Mouse (Mus musculus): Measurements from ENCODE around the gene Eif4e.
"Not testable (repeated sequence)": the region's sequence is repeated elsewhere in the genome, so short reads cannot be mapped to it uniquely, and the experiment has no call there.

Eif4e gene

DNA sequence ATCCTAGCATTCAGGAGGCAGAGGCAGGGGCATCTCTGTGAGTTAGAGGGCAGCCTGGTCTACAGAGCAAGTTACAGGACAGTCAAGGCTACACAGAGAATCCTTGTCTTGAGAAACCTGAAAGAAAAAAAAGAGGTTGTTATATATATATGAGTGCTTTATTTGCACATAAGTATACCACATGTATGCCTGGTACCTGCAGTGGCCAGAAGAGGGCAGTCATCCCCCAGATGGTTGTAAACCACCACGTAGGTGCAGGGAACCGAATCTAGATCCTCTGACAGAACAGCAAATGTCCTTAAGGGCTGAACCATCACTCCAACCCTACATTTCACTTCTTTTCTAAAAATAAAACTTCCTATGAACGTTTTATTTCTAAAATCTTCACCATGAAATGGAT lies 8.1 kb upstream of the Eif4e start:
- DNase-seq (ENCODE audit: low spot score in 2 of 2): no peak

- no peak for DNase-seq (ENCODE audit: low spot score in 2 of 2)
These were observed 6.8 kb upstream of the Eif4e start for GRCm38 (mm10) chr3:138519218-138519617.

GRCm38 (mm10) chr3:138523956-138524355 lies 2.0 kb upstream of the Eif4e start:
- DNase-seq (ENCODE audit: low spot score in 2 of 2): no peak

GRCm38 (mm10) chr3:138525494-138525893 lies 485 bp upstream of the Eif4e start:
- DNase-seq (ENCODE audit: low spot score in 2 of 2): no peak

DNA sequence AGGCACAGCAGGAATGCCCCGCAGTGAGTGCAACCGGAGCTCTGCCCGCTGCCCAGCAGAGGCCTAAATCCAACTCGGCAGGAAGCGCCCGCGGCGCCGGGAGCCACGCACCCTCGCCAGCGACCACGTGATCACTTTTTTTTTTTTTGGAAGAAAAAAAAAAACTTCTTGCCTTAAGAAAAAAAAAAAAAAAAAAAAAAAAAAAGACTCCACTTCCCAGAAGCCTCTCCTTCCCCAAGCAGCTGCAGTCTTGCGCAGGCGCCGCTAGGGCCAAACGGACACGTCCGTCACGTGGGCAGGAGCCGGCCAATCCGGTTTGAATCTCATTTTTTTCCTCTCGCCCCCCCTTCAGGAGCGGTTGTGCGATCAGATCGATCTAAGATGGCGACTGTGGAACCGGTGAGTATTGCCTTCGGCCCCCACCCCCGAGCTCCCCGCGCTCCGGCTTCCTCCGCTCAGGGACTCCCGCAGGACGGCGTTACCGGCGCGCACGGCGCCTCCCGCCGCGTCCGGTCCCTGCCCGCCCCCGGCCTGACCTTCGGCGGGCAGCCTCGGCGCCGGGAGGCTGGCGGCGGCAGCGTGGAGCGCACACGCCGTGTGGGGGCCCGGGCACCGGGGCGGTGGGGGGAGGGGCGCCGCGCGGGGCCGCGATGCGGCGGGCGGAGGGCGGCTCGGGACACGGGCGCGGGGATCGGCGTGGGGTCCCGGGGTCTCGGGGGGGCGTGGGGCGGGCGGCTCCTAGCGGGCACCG lies 1.1 kb downstream of the Eif4e start:
- peak; percentile 96 to 98 for DNase-seq (ENCODE audit: low spot score in 2 of 2)

GRCm38 (mm10) chr3:138527667-138528231 lies 1.8 kb downstream of the Eif4e start:
- DNase-seq (ENCODE audit: low spot score in 2 of 2): peak in 1 of 2 experiments; percentile 34

DNA sequence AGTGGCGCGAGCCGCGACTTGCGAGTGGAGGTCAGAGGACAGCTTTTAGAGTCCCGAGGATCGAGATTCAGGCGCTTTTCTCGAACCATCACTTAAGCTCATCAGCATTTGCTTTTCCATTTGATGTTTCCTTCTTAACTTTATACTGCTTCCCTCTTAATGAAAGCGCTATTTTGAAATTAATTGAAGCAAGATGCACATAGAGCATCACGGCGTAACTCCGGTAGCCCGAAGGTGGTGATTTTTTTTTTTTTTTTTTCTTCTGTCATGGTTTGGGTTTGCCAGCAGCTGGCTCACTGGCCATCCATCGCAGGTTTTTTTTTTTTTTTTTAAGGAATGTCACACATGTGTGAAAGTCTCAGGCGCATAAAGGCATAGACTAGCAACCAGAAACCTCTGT lies 2.3 kb downstream of the Eif4e start:
- DNase-seq (ENCODE audit: low spot score in 2 of 2): no peak

GRCm38 (mm10) chr3:138530578-138531478 lies 4.8 kb downstream of the Eif4e start:
- DNase-seq (ENCODE audit: low spot score in 2 of 2): no peak

DNA sequence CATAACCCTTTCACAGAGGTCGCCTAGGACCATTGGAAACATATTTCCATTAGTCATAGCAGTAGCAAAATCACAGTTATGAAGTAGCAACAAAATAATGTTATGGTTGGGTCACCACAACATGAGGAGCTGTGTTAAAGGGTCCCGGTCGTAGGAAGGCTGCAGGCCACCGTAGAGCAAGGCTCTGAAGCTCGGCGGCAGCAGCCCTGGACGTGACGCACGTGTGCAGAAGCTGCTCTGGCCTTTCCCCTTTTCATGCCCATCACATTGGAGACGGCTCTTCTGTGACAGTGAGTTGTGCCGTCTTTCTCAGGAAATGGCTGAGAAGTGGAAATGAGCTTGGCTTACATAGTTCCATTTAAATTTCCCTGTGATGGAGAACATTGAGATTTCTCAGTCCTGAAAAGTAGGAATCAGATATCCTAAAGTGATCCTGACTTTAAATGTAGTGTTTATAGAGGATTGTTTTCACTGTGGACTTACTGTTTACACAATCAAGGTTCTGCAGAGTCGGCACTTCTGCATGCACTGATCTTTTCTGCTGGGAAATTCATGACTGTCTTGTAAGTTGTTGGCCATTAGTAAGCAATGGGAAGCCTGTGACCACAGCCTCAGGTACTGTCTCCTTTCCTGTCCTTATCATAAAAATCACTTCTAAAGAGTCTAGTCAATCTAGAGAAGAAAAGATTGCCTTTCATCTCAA lies 5.7 kb downstream of the Eif4e start:
- no peak for DNase-seq (ENCODE audit: low spot score in 2 of 2)

DNA sequence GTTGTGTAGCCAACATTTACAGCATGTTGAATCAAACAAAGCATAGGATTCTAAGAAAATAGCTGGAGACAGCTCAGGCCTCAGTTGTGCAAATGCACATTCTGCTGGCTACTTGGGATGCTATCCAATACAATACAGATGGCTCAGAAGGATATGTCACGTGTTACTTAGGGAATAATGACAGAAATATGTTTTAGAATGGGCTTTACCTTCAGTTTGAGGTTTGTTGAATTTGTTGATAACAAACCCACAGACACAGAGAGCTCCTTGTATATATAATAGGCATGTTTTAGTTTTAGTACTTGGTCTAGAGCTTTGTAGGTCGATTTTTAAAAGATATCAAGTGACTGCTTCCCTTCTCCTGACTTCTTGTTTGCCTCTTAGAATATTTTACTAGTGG lies 6.8 kb downstream of the Eif4e start:
- no peak for DNase-seq (ENCODE audit: low spot score in 2 of 2)

- no peak for DNase-seq (ENCODE audit: low spot score in 2 of 2)
These were observed 10.1 kb downstream of the Eif4e start for GRCm38 (mm10) chr3:138536031-138536430.

DNA sequence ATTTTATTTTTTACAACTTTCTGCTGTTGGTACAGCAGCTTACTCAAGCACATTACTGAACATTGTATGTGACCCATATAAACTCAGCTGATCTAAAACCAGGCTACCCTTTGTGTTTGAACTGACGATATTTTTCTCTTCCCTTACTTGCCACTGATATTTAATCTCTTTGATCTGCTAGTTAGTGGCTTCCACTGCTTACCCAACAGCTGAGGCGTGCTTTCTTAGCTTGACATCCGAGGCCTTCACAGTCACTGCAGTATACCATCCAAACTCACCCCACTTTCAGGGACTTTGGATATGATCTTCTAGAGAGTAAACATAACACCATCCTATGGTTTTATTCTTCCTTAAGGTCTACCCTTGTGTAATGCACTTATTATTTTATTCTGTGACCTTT lies 16.6 kb downstream of the Eif4e start:
- DNase-seq (ENCODE audit: low spot score in 2 of 2): no peak

DNA sequence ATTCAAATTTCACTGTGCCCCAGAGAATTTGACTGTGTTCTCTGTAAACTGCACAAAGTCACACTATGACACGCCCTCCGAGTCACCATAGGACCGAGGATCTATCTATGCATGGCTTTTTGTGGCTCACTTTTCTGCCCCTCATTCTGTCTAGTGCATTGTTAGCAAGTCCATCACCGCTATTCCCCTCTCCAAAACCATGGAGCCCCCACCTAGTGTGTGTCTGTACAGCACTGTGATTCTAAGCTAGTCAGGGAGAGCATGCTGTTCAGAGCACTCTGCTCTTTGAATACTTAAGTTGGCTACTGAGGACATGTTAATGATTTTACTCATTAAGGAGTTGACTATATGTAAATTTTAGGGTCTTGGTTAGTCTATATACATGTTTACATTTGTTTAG lies 18.1 kb downstream of the Eif4e start:
- DNase-seq (ENCODE audit: low spot score in 2 of 2): no peak

DNA sequence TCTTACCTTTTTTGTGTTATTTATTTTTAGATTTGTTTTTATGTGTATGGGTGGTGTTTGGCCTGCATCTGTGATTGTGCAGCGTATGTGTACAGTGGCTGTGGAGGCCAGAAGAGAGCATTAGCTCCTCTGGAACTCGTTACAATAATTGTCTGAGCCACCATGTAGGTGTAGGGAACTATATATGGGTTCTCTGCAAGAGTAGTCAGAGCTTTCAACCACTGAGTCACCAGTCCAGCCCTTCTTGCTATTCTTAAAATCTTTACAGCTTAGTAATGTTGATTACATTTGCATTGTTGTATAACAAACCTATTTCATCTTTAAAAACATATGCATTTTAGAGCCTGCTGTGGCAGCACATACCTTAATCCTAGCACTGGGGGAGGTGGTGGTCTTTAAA lies 20.7 kb downstream of the Eif4e start:
- DNase-seq (ENCODE audit: low spot score in 2 of 2): peak in 1 of 2 experiments; percentile 42

- no peak for DNase-seq (ENCODE audit: low spot score in 2 of 2)
These were observed 23.1 kb downstream of the Eif4e start for GRCm38 (mm10) chr3:138549045-138549444.

GRCm38 (mm10) chr3:138550336-138551123 lies 24.6 kb downstream of the Eif4e start:
- DNase-seq (ENCODE audit: low spot score in 2 of 2): no peak

DNA sequence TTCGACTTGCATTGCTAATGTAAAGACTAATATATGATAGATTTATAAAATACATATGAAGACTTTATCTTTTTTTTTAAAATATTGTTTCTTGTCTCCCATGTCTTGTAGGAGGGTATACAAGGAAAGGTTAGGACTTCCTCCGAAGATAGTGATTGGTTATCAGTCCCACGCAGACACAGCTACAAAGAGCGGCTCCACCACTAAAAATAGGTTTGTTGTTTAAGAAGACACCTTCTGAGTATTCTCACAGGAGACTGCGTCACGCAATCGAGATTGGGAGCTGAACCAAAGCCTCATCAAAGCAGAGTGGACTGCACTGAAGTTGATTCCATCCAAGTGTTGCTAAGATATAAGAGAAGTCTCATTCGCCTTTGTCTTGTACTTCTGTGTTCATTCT lies 29.3 kb downstream of the Eif4e start:
- not testable (repeated sequence) for DNase-seq (ENCODE audit: low spot score in 2 of 2)

GRCm38 (mm10) chr3:138558529-138558928 lies 32.5 kb downstream of the Eif4e start:
- DNase-seq (ENCODE audit: low spot score in 2 of 2): peak in 1 of 2 experiments; percentile 21

DNA sequence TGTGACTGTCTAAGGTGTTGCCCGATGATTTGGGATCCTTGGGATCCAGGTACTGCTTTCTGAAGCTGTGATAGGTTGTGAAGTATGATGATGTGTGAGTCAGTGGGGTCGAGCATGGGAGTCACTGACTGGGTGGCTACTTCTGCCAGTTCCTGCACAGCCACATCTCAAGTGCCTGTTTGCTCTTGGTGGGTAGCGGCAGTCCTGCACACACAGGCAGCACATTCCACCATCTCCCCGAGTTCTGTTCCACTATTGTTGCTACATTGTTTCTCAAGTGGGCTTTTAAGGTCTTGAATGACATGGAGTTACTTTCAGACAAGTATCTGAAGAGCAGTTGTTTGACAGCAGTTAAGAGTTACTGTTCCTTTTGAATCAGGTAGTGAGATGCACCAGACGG lies 34.3 kb downstream of the Eif4e start:
- no peak for DNase-seq (ENCODE audit: low spot score in 2 of 2)

GRCm38 (mm10) chr3:138560886-138561285 lies 34.9 kb downstream of the Eif4e start:
- no peak for DNase-seq (ENCODE audit: low spot score in 2 of 2)

DNA sequence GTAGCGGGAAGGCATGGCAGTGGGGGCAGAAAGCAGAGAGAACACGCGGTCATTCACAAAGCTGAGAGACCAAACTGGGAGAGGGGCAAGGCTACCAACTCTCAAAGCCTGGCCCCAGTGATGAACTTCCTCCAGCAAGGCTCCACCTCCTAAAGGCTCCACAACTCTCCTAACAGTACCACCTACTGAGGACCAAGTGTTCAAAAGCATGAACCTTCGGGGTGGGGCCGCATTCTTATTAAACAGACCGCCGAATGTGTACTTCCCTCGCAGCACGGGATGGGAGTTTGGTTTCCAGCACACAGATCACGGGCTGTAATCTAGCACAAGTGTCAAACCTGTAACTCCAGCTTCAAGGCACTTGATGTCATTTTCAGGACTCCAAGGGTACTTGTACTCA lies 52.9 kb downstream of the Eif4e start:
- no peak for DNase-seq (ENCODE audit: low spot score in 2 of 2)
